Mouse (Mus musculus) naive thymus-derived CD4-positive, alpha-beta T cell, adult 5 months (primary cell): Measurements from ENCODE around the gene Fabp1. TPM values are rescaled to one million over a fixed set of nuclear protein-coding genes. Genes with fewer than 3 reads are reported as not detected.

Experiments
- polyA plus RNA-seq: library from polyadenylated mRNA; unstranded; fragments of 100-300 nt; shearing (Covaris generic); gene quantifications from one replicate; pipeline ENCODE4 v1.2.1, GENCODE M21; 2017

The Fabp1 gene
- polyA plus RNA-seq = not detected

GRCm38 (mm10) chr6:71199612-71200011, at the start of gene Fabp1:
TSS of gene Fabp1 (plus strand) at chr6:71199827.

Other genes with a start within 250 kb of the Fabp1 start
- gene Foxi3, start 243.3 kb upstream of the Fabp1 start, polyA plus RNA-seq = not detected
- 1.8 TPM for gene Thnsl2, start 55.4 kb upstream of the Fabp1 start, polyA plus RNA-seq
- 44.2 TPM for gene Krcc1, start 71.8 kb downstream of the Fabp1 start, polyA plus RNA-seq
- not detected for gene Smyd1, start 122.4 kb downstream of the Fabp1 start, polyA plus RNA-seq
- gene Cd8b1, start 123.0 kb downstream of the Fabp1 start, polyA plus RNA-seq = 21.1 TPM
- gene Cd8a, start 173.6 kb downstream of the Fabp1 start, polyA plus RNA-seq = 0.11 TPM
- gene Rmnd5a, start 240.8 kb downstream of the Fabp1 start, polyA plus RNA-seq = 53.3 TPM